Mouse (Mus musculus) spleen, adult 12 weeks (tissue): ENCODE results near the gene Chat.

Source experiments
- DNase-seq: peaks from one replicate; pipeline ENCODE4 v3.0.0; 2022; ENCODE audit warnings: low spot score

Gene Chat

DNA sequence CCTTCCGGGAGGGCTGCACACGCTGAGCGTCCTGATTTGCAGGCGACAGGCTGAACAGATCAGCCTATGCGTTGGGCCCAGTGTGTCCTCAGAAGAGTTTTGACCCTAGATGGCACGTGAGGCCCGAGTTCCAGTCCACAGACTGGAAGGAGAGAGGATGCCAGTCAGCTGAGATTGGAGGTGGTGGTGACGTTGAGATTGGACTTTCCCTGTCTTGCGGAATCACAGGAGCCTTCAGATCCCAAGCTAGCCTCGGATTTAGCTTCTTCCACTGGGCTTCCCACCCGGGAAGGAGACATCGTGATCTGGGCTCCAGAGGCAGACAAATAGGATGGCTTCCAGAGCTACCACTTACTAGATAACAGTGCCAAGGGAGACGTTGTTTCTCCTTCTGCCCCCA lies at the start of gene Chat:
Gene Chat (minus strand): TSS at position 101 of the 400 bp plus-strand sequence.
- DNase-seq, result no peak

DNA sequence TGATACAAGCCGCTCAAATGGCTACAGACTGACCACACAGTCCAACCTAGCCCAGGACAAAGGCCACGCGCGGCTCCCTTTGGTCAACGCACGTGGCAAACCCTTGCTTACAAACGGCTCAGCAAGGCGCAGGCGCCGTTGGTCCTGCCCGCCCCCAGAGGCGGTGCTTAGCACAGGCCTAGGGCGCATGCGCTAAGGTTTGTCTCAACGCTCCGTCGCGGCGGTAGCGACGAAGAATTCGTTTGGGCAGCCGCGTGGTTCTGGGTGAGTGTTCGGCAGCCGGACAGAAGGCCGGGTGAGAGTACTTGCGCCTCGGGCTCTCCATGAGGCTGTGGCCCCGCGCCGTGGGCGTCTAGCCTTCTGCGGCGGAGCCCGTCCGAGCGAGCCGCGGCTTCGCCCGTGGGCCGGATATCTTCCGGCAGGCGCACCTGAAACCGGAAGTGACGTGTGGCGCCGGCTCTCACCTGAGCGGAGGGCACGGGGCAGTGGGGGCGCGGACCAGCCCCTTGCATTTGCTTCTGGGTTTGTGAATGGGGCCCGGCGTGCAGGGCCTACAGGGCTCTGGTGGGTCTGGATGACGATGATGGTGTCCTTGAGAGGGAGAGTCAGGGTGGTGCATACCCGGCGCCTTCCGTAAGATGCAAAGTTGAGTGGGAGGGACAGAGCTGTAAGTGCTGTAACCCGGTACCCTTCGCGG lies 47.7 kb upstream of the Chat start, which contains the start of gene Ercc6:
Gene Ercc6 (plus strand): TSS at position 186 of the 697 bp plus-strand sequence.
- peak; percentile 92 for DNase-seq

DNA sequence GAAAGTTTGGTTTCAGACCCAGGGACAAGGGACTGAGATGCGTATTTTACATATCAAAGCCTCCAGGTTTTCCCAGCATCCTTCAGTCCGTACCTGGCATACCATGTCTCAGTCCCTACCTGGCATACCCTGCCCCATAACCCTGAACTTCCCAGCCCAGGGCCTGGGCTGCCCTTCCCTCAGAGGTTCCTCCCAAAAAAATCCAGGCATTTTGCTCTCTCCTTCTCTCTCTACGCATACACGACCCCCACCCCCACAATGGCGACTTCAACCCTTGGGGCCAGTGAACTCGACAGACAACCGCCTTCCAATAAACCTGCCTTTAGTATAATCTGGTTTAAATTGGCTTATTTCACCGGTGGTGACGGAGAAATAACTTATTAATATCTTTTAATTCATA lies 47.1 kb upstream of the Chat start:
- no peak for DNase-seq

DNA sequence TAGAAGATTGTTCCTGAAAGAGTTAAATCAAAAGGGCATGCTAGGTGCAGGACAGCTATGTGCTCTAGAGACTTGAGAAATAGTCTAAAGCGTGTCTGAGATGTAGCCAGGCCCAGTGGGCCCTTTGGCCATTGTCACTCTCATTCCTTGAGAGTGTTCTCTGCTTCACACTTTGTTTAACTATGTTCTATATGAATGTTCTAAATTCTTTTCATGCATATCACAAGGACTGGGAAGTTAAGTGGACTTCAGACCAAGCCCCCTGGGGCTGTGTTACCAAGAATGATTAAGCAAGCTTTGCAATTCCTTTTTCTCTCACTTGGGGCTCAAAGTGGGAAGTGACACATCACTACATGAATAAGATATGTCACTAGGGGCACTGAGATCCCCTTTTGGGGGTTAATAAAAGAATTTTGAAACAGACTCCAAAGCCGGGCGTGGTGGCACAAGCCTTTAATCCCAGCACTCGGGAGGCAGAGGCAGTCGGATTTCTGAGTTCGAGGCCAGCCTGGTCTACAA lies 43.7 kb upstream of the Chat start:
- no peak for DNase-seq

DNA sequence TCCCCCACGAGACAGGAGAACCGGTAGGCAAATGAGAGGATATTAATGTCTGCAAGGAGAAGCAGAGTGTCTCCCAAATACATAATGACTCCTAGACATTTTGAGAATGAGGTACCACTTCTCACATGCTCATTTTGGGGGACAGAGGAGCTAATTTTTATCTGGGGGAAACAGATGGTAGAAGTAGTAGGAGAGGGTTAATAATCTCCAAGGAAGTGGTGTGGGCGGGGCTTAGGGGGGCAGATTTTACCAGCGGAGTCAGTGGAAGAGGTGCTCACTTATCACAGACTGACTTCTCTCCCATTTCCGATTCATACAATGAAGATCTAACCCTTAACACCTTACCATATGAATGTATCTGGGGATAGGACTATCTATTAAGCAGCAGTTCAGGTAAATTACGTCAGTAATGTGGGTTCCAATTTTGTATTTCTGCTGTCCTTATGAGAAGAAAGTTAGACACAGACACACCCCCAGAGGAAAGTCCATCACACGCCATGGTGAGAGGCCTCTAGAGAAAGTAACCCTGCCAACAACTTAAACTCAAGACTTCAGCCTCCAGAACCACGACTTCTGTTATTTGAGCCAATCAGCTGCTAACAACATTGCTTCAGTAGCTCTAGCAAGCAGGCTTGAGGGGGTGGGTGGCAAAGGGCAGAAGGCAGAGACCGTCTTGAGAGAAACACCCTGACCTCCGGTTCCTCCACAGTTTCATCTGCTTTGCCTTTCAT lies 42.5 kb upstream of the Chat start:
- DNase-seq, result no peak

DNA sequence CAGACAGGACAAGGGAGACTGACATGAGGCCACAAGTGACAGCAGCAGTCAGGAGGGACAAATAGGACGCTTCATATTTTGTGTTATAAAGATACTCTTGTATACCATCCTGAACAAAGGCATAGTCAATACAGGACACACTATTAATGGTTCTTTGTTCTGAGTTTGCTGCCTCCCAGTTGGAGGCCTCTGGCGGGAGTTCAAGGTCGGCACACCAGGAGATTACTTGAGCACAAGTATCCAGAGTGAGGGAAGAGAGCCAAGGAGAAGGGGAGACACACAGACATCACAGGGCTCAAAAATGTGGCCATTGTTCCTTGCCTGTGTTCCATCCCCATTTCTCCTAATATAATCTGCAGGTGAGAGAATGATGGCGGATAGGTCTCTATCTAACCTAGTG lies 41.4 kb upstream of the Chat start:
- DNase-seq, result no peak

DNA sequence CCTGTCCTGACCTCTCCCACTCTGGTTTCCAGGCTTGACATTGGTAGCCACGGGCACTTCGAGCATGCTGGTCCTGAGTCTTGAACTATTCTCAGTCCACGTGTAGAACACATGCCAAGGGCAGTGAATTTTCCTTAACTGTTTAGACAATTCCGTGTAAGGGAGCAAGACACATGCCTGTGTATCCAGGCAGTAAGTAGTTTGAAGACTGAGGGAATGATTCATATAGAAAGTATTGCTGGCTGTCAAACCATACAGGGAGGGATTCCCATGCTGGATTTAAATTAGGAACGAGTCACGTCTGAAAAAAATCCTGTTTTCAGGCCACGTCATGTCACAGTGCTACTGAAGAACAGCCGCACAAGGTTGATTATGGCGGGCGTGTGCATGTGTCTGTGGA lies 40.5 kb upstream of the Chat start:
- no peak for DNase-seq

DNA sequence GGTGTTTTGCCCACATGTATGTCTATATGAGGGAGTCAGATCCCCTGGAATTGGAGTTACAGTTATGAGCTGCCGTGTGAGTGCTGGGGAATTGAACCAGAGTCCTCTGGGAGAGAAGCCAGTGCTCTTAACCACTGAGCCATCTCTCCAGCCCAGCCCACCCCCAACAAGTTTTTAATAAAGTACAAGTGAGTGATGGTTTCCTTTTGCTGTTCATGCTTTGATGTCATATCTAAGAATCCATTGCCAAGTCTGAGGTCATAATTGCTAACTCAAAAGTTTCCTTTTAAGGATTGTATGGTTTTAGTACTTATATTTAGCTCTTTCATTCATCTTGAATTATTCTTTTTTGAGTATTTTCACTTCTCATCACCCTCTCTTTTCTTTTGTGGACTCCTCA lies 38.1 kb upstream of the Chat start:
- no peak for DNase-seq

DNA sequence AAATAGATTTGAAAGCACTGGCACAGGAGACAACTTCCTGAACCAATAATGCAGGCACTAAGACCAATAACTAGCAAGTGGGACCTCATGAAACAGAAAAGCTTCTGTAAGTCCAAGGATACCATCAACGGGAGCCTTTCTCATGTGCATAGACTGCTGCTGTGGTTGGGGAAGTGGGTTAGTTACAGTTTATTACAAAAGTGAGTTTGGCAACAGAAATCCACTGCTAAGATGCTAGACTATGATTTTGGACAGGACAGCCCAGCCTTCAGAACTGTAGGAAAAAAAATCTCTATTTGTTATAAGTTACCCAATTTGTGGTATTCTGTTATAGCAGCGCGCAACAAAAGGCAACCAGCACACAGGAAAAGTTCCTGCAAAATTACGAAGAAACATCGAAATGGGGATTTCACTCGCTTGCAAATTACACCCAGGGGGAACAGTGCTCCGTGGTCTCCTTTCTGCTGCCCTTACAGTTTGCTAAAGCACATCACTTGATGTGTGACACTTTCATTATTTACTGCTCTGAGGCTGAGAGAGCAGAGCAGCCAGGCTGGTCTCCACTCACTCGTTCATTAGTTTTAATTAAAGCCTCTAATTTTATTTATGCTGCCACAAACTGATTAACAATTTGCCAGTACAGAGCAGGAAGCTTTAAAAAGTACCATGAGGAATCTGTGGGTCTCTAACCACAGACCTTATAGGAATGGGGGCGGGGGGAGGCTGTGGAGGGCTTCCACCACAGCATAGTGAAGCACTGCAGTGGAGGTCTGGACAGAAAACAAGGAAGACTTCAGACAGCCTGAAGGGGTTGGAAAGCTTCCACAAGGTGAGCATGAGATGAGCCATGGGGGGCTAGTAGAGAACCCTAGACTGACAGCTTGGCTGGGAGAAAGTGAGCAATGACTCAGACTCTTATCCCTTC lies 37.2 kb upstream of the Chat start:
- no peak for DNase-seq

DNA sequence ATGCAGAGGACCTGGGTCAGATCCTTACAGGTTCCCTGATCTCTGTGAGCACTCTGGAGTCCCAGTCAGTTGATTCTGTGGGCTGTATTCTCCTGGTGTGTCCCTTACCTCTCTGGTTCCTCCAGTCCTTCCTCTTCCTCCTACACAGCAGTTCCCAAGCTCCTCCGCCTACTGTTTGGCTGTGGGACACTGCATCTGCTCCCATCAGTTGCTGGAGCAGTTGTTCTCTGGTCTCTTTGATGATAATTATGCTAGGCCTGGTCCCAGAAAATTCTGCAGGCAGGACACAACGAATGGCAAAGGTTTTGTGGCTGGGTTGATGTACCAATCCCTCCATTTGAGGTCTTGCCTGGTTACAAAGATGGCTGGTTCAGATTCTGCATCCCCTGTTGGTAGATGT lies 35.5 kb upstream of the Chat start:
- no peak for DNase-seq

DNA sequence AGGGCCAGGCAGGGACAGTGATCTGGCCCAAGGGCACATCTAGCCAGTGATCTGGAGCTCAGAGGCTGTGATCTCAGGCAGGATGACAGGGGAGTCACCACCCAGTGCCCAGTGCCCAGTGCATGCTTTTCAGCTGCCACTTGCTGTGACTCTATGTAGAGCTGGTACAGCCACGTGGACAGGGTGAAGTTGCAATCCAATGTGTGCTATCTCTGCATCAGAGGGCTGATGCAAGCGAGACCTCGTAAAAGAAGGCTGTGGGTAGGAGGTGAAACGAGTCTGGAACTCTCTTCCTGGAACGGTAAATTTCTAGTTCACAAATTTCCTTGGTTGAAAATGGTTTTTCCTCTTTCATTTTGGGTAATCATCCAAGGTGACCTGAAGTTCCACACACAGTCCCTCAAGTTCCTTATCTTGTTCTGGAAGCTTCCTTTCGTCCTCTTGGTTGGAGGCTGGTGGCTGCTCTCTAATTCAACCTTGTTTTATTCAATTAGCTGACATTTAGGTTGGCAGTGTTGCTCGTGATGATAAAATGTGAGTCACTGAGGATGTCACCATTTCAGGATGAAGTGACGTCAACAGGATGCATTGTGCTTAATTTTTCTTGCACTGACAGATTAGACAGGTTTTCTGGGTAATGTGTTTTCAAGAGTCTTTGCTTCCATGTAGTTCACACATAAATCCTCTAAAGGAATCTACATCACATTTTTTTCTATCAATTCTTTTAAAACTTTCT lies 30.5 kb upstream of the Chat start:
- DNase-seq, result no peak

DNA sequence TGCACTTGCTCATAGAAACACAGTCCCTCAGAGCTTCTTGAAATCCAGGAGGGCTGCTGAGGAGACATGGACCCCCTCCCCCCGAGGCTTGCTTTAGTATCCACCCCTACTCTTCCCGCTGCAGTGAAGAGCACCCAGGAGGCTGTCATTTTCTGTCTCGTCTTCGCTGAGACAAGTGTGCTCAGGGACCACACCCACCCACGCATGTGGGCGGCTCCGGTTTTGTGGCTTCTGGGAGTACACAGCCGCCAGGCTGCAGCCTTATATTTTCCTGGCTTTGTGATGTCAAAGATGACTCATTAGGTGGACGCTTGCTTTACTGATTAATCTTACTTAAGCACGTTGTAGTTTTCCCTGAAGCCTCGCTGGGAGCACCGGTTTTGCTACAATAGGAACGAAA lies 26.7 kb upstream of the Chat start:
- no peak for DNase-seq

DNA sequence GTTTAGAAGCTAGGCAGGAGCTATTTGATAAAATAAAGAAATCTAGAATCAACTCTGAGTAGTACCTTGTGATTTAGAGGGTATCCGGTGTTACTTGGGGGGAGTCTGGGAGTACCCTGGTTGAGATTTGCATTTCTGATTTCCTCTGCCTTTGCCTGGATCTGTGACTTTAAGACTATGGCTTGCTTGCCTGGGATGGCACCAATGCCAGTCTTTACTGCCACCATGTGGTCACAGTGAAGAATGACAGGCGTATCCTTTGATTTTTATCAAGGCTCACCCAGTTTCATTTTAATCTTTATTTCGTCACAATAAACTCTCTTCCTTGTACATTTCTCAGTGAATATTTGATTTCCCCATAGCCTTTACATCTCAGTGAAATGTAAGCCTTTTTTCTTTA lies 16.3 kb upstream of the Chat start:
- no peak for DNase-seq

DNA sequence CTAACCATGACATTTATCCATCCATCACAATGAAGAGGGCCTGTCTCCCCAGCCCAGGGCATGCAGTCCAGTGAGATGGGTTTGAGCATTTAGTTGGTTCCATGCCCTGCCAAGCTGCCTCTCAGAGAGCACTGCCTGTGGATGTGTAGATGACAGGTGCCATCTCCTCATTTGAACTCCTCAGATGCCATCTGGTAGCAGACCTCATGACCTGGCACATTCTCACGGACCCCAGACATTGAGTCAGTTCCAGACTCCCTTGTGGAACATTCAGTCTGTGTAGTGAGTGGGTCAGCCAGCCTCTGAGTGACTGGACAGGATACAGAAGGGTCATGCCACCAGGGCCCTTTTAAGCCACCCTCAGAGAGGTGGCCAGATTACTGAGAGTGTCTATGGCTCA lies 11.8 kb upstream of the Chat start:
- no peak for DNase-seq

DNA sequence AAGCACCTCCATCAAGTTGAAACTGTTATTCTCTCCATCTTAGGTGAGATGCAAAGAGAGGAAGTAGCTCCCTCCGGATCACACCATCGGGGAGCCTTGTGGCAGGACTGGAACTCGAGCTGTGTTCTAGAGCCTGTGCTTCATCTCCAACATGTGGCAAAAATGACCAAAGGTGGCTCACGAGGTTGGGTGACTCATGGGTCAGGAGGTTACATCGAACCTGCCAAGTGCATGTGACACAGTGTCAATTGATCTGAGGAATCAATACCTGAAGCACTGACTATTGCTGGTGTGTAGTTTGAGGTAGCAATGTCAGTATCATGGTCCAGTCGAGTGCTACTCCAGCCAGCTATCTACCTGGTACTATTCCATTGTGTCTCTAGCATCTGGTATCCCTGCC lies 10.8 kb upstream of the Chat start:
- DNase-seq, result no peak

DNA sequence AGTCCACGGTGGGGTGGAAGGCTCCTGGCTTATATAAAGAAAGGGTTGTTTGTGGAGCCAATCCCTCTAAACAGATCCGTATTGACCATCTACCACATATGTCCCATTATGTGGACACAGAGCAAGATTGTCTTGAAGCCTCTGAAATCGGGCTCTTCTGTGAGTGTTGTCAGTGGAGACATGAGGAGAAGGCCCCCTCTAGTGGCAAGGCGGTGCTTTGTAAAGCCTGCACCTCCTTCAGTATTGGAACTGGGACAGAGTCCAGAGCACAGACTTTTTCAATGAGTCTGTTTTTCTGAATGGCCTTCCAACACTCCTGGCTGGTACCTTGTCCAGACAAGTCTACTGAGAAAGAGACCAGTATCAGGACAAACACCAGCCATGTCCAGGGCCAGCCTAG lies 7.2 kb upstream of the Chat start:
- DNase-seq, result no peak

DNA sequence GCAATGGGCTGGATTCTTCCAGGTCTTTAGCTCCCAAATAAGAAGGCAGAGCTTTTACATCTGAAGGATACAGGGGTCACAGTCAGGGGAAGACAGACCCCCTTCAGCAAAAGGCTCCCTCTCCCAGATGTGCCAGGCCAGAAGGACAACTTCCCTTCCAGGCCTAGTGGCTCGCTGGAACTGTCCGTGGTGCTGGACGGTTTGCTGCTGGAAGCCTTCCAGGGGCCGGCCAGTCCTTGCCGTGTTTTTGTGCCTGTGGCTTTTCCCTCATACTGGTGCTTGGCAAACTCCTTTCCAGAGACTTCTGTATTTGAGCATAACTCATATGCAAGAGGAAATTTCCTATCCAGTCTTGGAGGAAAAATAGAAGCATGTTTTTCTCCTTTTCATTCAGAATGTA lies 1.8 kb upstream of the Chat start:
- DNase-seq, result no peak

DNA sequence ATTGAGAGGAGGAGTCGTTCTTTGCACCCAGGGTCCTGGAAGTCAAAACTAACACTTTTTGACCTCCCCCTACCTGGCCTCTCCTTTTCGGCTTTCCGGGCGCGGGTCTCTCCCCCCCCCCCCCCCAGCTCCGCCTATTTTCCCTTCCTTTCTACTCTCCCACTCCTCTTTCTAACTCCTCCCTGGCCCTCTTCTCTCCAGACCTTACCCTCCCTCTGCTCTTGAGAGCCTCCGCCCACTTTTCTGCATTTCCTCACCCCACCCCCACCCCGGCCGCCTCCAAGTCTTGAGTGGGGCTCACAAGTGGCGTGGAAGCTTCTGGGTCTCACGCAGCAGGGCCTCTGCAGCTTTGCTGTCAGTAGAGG lies 301 bp downstream of the Chat start:
- DNase-seq, result no peak

DNA sequence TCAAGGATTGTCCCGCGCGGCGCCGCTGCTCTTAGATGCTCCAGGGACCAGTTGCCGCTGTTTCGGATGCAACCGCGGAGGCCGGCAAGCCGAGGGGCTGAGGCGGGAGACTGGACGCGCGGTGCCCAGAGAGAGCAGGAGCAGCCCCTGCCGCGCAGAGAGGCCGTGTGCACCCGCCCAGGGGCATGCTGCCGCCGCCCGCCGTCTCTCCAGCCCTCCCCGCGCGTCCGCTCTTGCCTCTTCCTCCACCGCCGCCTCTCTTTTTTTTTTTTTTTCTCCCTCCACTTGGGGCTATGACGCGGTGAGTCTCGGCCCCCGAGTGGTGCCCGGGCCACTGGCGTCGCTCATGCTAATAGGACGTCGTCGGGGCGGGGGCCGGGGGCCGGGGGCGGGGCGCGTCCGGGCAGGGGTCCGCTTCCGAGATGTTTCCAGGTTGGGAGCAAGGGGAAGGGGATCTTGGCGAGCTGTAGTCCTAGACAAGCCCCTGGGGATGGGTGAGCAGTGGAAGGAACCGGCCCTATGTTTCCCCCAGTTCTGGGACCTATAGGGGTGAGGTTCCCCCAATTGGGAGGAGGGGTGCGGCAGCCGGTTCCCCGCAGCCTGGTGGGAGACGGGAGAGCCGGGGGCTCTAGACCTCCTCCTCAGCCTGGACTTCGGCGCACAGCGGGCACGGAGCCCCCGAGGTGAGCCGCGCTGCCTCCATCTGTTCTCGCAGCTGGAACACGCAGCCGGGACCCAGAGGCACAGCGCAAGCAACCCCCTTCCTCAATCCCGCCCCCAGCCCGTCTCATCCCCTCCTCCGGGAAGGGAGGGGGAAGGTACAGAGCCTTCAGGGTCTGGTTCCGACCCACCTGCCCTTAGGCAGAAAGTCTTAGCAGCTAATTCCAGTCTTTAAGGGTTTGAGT lies 936 bp downstream of the Chat start, which contains the start of gene Slc18a3:
Gene Slc18a3 (minus strand): TSS at position 250 of the 905 bp plus-strand sequence.
- DNase-seq, result no peak

DNA sequence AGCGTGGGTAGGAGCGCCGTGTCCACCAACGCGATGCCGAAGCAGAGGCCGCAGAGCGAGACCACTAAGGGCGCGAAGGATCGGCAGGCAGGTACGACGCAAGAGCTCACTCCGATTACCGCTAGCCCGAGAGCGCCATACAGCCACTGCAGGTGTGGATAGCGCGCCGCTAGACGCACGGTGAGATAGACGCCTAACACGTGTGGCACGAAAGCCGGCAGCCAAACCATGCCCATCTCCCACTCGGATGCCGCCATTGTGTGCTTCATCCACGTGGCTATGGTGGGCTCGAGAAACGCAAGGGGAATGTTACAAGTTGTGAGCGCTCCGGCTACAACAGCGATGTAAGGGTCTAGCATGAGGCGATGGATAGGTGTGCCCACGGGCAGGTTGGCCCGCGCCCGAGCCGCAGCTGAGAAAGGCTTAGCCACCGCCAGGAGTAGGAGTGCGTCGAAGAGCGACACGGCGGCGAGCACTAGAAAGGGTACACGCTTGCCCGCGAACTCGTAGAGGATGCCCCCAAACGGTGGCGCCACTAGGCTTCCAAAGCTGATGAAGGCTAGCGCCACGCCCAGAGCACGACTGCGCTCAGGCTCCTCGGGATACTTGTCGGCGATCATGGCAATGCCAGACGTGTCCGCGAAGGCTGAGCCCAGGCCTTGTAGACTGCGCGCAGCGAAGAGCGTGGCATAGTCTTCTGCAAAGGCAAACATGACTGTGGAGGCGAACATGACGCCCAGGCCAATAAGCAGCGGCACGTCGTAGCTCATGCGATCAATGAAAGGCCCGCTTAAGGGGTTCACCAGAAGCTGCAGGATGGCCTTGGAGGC lies 2.4 kb downstream of the Chat start:
- no peak for DNase-seq
